Mouse (Mus musculus): ENCODE measurements around the gene Aff3. TPM values are rescaled to one million over a fixed set of nuclear protein-coding genes. Genes with fewer than 3 reads are reported as not detected.

Gene Aff3
- polyA plus RNA-seq, 2 experiments, result 0.18 to 0.22 TPM

DNA sequence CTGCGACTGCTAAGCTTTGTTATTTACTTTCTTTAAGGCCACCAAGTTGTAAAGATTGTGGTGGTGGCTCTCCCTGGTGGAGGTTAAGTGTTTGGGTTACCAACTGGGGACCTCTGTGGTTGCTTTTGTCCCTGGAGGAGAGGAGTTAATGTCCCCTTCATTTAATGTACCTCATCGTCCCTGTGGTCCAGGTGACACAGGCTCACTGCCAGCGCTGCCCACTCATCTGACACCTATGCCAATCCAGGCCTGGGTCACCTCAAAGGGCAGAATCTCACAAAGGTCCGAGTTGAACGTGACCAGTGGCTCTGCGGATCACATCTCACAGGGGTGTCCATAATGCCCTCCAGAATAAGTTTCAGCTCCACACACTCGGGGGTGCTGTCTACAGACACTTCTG is 103.4 kb downstream of the Aff3 start:
- TF ChIP-seq CTCF (IDR thresholded peaks at IDR 0.05; ENCODE audit: low read depth) (no peak), EP300 (IDR thresholded peaks at IDR 0.05; ENCODE audit: low read depth) (no peak)
- 56% methylated on average over 7 of the region's 7 CpGs for WGBS (ENCODE audit: insufficient replicate concordance)
- H3K4me2 ChIP-seq (ENCODE audit: low read depth), result no peak overlapping the region
- H3K36me3 ChIP-seq (replicated peaks; ENCODE audit: control insufficient read depth, insufficient read depth, low read depth), result no peaks in the 10 kb centered on the region
- DNase-seq (ENCODE audit: low read depth in 3 of 3, low spot score in 3 of 3) (no peak), ATAC-seq (ENCODE audit: insufficient read depth) (no peak)
- H3K27ac ChIP-seq, result no peak overlapping the region
- no peaks in the 10 kb centered on the region for H3K27me3 ChIP-seq (ENCODE audit: control insufficient read depth, insufficient read depth, low read length)
- H3K4me1 ChIP-seq (replicated peaks; ENCODE audit: control insufficient read depth in 2 of 2, insufficient read depth in 2 of 2, low read length in 1 of 2), result peaks cover 0 to 6% of the 10 kb centered on the region in 2 experiments; a peak in 2 of 4 replicates
- no peak overlapping the region for H3K9ac ChIP-seq (replicated peaks)
- H3K4me3 ChIP-seq (ENCODE audit: insufficient read depth in 1 of 2, low read depth in 2 of 2, low read length in 2 of 2), result no peak overlapping the region
- no peaks in the 10 kb centered on the region for H3K9me3 ChIP-seq (ENCODE audit: control insufficient read depth, low read length)

DNA sequence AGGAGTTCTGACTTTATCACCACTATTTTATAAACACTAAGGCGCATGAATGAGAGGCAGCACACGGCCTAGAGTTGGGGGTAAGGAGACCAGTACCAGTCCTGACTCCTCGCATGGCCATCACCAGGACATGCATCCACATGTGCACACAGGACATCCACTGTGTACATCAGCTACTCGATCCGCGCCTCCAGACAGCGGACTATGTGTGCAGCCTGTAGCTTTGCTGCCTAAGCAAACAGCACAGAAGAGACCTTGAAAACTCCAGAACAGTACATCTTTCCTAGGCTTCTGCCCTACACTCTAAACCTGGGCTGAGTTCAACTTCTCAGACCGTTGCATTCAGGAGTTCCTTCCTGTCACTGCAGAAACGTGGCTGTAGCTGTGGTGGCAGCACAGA is 104.1 kb downstream of the Aff3 start:
- H3K27me3 ChIP-seq (ENCODE audit: control insufficient read depth, insufficient read depth, low read length), result no peaks in the 10 kb centered on the region
- no peak for DNase-seq (ENCODE audit: low read depth in 3 of 3, low spot score in 3 of 3)
- no peak overlapping the region for H3K4me3 ChIP-seq (ENCODE audit: insufficient read depth in 1 of 2, low read depth in 2 of 2, low read length in 2 of 2)
- H3K9me3 ChIP-seq (ENCODE audit: control insufficient read depth, low read length), result no peaks in the 10 kb centered on the region
- no peaks in the 10 kb centered on the region for H3K36me3 ChIP-seq (replicated peaks; ENCODE audit: control insufficient read depth, insufficient read depth, low read depth)
- no peak overlapping the region for H3K4me2 ChIP-seq (ENCODE audit: low read depth)
- TF ChIP-seq CTCF (IDR thresholded peaks at IDR 0.05; ENCODE audit: low read depth) (no peak), EP300 (IDR thresholded peaks at IDR 0.05; ENCODE audit: low read depth) (no peak)
- H3K4me1 ChIP-seq (replicated peaks; ENCODE audit: control insufficient read depth in 2 of 2, insufficient read depth in 2 of 2, low read length in 1 of 2), result peaks cover 0 to 6% of the 10 kb centered on the region in 2 experiments; a peak in 2 of 4 replicates
- H3K9ac ChIP-seq (replicated peaks), result no peak overlapping the region
- no peak for ATAC-seq (ENCODE audit: insufficient read depth)
- no peak overlapping the region for H3K27ac ChIP-seq
- WGBS (ENCODE audit: insufficient replicate concordance), result 59% methylated on average over 9 of the region's 9 CpGs

DNA sequence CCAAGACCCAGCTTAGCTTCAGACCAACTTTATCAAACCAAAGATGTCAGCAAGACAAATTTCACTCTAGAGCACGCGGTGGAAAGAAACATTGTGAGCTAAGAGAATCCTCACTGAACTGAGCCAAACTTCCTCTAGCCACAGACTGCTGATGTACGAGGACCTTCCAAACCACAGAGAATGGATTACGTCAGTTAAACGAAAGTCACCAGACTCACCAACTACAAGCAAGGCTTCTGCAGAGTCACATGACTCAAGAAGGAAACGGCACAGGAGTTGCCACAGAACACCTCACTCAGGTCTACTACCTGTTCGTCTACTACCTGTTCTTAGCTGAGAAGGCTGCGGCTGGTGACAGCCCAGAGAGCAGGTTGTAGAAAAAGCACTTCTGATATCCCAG is 107.1 kb downstream of the Aff3 start:
- no peak for TF ChIP-seq EP300 (IDR thresholded peaks at IDR 0.05; ENCODE audit: low read depth)
- no peak overlapping the region for H3K4me3 ChIP-seq (ENCODE audit: insufficient read depth in 1 of 2, low read depth in 2 of 2, low read length in 2 of 2)
- H3K4me2 ChIP-seq (ENCODE audit: low read depth), result no peak overlapping the region
- DNase-seq (ENCODE audit: low read depth in 3 of 3, low spot score in 3 of 3) (no peak), ATAC-seq (ENCODE audit: insufficient read depth) (no peak)
- H3K36me3 ChIP-seq (replicated peaks; ENCODE audit: control insufficient read depth, insufficient read depth, low read depth), result no peaks in the 10 kb centered on the region
- H3K9ac ChIP-seq (replicated peaks), result no peak overlapping the region
- H3K27ac ChIP-seq, result no peak overlapping the region
- 28% methylated on average over 8 of the region's 8 CpGs for WGBS (ENCODE audit: insufficient replicate concordance)
- peaks cover 0 to 2% of the 10 kb centered on the region in 2 experiments; a peak in 2 of 4 replicates for H3K4me1 ChIP-seq (replicated peaks; ENCODE audit: control insufficient read depth in 2 of 2, insufficient read depth in 2 of 2, low read length in 1 of 2)
- no peaks in the 10 kb centered on the region for H3K9me3 ChIP-seq (ENCODE audit: control insufficient read depth, low read length)
- no peaks in the 10 kb centered on the region for H3K27me3 ChIP-seq (ENCODE audit: control insufficient read depth, insufficient read depth, low read length)

DNA sequence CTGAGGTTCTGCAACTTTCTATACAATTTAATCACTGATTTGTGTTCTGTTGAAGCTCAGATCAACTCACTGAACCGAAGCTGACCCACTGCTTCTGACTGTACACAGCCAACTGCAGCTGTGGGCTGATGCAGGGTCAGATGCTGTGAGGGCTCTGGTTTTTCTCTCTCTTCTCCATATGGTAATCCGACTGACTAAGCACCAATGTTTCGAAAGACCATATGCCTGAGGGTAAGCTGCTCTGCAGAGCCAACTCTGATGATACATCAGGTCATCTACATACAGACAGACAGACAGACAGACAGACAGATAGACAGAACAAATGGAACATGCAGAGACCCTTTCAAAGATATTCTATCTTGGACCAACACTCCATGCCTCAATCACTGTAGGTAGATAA is 110.2 kb downstream of the Aff3 start:
- Histone ChIP-seq H3K4me2 (ENCODE audit: low read depth) (no peak overlapping the region), H3K9ac (replicated peaks) (no peak overlapping the region), H3K4me1 (replicated peaks; ENCODE audit: control insufficient read depth in 2 of 2, insufficient read depth in 2 of 2, low read length in 1 of 2) (no peaks in the 10 kb centered on the region), H3K4me3 (ENCODE audit: insufficient read depth in 1 of 2, low read depth in 2 of 2, low read length in 2 of 2) (no peak overlapping the region), H3K36me3 (replicated peaks; ENCODE audit: control insufficient read depth, insufficient read depth, low read depth) (no peaks in the 10 kb centered on the region), H3K9me3 (ENCODE audit: control insufficient read depth, low read length) (no peaks in the 10 kb centered on the region), H3K27me3 (ENCODE audit: control insufficient read depth, insufficient read depth, low read length) (no peaks in the 10 kb centered on the region), H3K27ac (no peak overlapping the region)
- no peak for DNase-seq (ENCODE audit: low read depth in 3 of 3, low spot score in 3 of 3)
- 69% methylated on average over 3 of the region's 3 CpGs for WGBS (ENCODE audit: insufficient replicate concordance)
- TF ChIP-seq CTCF (IDR thresholded peaks at IDR 0.05; ENCODE audit: low read depth) (no peak), EP300 (IDR thresholded peaks at IDR 0.05; ENCODE audit: low read depth) (no peak)
- ATAC-seq (ENCODE audit: insufficient read depth), result no peak

DNA sequence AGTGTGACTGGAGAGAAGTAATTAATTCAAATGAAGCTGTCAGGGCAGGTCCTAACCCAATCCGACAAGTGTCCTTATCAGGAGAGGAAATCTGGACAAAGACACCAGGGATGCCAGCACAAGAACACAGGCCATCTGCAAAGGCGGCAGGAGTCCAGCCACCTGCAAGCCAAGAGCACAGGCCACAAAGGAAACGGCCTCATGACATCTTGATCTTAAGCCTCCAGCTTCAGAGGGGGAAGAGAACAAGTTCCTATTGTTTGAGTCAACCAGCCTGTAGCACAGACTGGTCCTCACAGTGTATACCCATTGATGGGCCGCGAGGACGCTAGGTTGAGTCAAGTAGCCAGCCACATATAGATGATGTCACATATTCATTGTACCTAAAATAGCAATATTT is 111.7 kb downstream of the Aff3 start:
- Histone ChIP-seq H3K9ac (replicated peaks) (no peak overlapping the region), H3K4me1 (replicated peaks; ENCODE audit: control insufficient read depth in 2 of 2, insufficient read depth in 2 of 2, low read length in 1 of 2) (peaks cover 0 to 4% of the 10 kb centered on the region in 2 experiments; a peak in 1 of 4 replicates), H3K36me3 (replicated peaks; ENCODE audit: control insufficient read depth, insufficient read depth, low read depth) (no peaks in the 10 kb centered on the region), H3K4me3 (ENCODE audit: insufficient read depth in 1 of 2, low read depth in 2 of 2, low read length in 2 of 2) (no peak overlapping the region), H3K27ac (no peak overlapping the region), H3K9me3 (ENCODE audit: control insufficient read depth, low read length) (no peaks in the 10 kb centered on the region), H3K4me2 (ENCODE audit: low read depth) (no peak overlapping the region), H3K27me3 (ENCODE audit: control insufficient read depth, insufficient read depth, low read length) (no peaks in the 10 kb centered on the region)
- no peak for DNase-seq (ENCODE audit: low read depth in 3 of 3, low spot score in 3 of 3)
- no peak for ATAC-seq (ENCODE audit: insufficient read depth)
- 49% methylated on average over 6 of the region's 6 CpGs for WGBS (ENCODE audit: insufficient replicate concordance)
- TF ChIP-seq EP300 (IDR thresholded peaks at IDR 0.05; ENCODE audit: low read depth) (no peak), CTCF (IDR thresholded peaks at IDR 0.05; ENCODE audit: low read depth) (no peak)
